Comparison of ENCODE assay signal across 21 mouse cellular contexts in the genomic region with DNA sequence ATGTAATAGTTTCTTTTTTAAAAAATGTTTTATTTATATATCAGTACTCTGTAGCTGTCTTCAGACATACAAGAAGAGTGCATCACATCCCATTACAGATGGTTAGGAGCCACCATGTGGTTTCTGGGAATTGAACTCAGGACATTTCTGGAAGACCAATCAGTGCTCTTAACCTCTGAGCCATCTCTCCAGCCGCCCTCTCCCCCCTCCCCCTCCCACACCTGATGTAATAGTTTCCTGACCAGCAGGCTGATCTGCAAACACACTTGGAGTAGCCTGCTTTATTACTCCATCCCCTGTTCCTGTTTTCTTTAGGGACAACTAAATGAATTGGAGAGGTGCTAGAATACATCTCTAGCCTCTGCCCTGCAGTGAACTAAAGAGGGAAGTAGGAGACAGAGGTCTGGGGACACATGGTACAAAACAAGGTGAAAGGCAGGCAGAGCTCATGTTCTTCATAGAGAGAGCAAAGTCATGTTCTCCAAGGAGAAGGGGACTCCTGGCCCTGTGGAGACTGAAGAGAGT. TPM values are rescaled to one million over a fixed set of nuclear protein-coding genes. Genes with fewer than 3 reads are reported as not detected.
DNase-seq lines count a peak whose midpoint lies in the region; ATAC-seq lines count a peak whose summit lies in the region.
"Had no signal": no experiment of that assay in that cellular context is flagged by ENCODE, and none has a peak within 500 bp of the region (broad histone marks: within the 10 kb centered on the region; RNA-seq: fewer than 3 reads in every experiment).

No protein-coding gene starts in this region.

- peak; percentile 11 for DNase-seq in lung, postnatal 36 days
- no peak for DNase-seq in lung, postnatal 14 days
- peak; percentile 59 for DNase-seq in ES-CJ7 (ENCODE audit: low read depth, low spot score)
- DNase-seq in layer of hippocampus, postnatal 25 days (ENCODE audit: extremely low spot score in 1 of 2, low spot score in 1 of 2), result no peak
- no peak for DNase-seq in embryo, embryonic 10 days (ENCODE audit: low spot score)
- DNase-seq: adrenal gland, postnatal 10 days; B cell, adult 2 months; cerebellum, adult 18-20 months; cerebellum, adult 9-11 months; cerebellum, postnatal 36 days; embryo, embryonic 11 days; gastrocnemius, postnatal 36 days; heart, adult 2 months; heart, postnatal 14 days had no signal

- ATAC-seq in common myeloid progenitor, adult 5-6 weeks (replicated peaks; ENCODE audit: low read depth, poor library complexity, severe bottlenecking), result peak; percentile 48
- peak; percentile 58 for ATAC-seq in neutrophil, adult 5-6 weeks (ENCODE audit: extremely low read depth, insufficient number of reproducible peaks, low FRiP score, poor library complexity, severe bottlenecking)
- no peak for ATAC-seq in cerebellum, adult (ENCODE audit: insufficient number of reproducible peaks, low FRiP score, low TSS enrichment)
- ATAC-seq: CD4-positive, CD25-positive, alpha-beta regulatory T cell, adult 4 months; forebrain, embryonic 14.5 days; Patski had no signal

RNA-seq across cellular contexts. Expression of a gene that starts 2.5 kb away (rescaled TPM):
- total RNA-seq in common myeloid progenitor, adult 5-6 weeks (2017), result 3.0 and 3.2 TPM in 2 replicates
- total RNA-seq in neutrophil, adult 5-6 weeks (2017), result 1.3 and 2.3 TPM in 2 replicates
- total RNA-seq in layer of hippocampus, postnatal 25 days (2021), result under 1 TPM; 0.30 to 0.59 TPM

RNA-seq across cellular contexts. Expression of a gene that starts 20.3 kb away (rescaled TPM):
- not detected in 2 replicates for total RNA-seq in common myeloid progenitor, adult 5-6 weeks (2017)
- not detected in 2 replicates for total RNA-seq in neutrophil, adult 5-6 weeks (2017)
- total RNA-seq in layer of hippocampus, postnatal 25 days (2021), result not detected
- total RNA-seq: adrenal gland, postnatal 10 days; gastrocnemius, adult 8-10 months; gastrocnemius, postnatal 36 days; heart, adult 2 months; heart, postnatal 14 days had no signal

RNA-seq across cellular contexts. Expression of a gene that starts 28.2 kb away (rescaled TPM):
- total RNA-seq in common myeloid progenitor, adult 5-6 weeks (2017), result 23.9 and 26.9 TPM in 2 replicates
- total RNA-seq in neutrophil, adult 5-6 weeks (2017), result 202 and 211 TPM in 2 replicates
- total RNA-seq in layer of hippocampus, postnatal 25 days (2021), result under 1 TPM; 0.69 to 0.96 TPM

RNA-seq across cellular contexts. Expression of a gene that starts 32.9 kb away (rescaled TPM):
- total RNA-seq in common myeloid progenitor, adult 5-6 weeks (2017), result not detected in 2 replicates
- 0.12 TPM in 1 of 2 replicates, not detected in the other for total RNA-seq in neutrophil, adult 5-6 weeks (2017)
- total RNA-seq in layer of hippocampus, postnatal 25 days (2021), result under 1 TPM; 0.10 to 0.23 TPM
- total RNA-seq: adrenal gland, postnatal 10 days; gastrocnemius, adult 8-10 months; gastrocnemius, postnatal 36 days; heart, adult 2 months; heart, postnatal 14 days had no signal

RNA-seq across cellular contexts. Expression of a gene that starts 51.4 kb away (rescaled TPM):
- total RNA-seq in common myeloid progenitor, adult 5-6 weeks (2017), result not detected in 2 replicates
- not detected in 2 replicates for total RNA-seq in neutrophil, adult 5-6 weeks (2017)
- not detected for total RNA-seq in layer of hippocampus, postnatal 25 days (2021)
- total RNA-seq: adrenal gland, postnatal 10 days; gastrocnemius, adult 8-10 months; gastrocnemius, postnatal 36 days; heart, adult 2 months; heart, postnatal 14 days had no signal

Comparison
In these comparisons a context has a peak if more than half of its experiments do, and no peak if none do; other contexts are left out.
1. DNase-seq: peak in lung, postnatal 36 days (single experiment) and ES-CJ7 (single experiment); none in lung, postnatal 14 days (single experiment), layer of hippocampus, postnatal 25 days (0 of 2) and embryo, embryonic 10 days (single experiment).
2. RNA of a gene that starts 28.2 kb away (total RNA-seq): 202 to 211 TPM in neutrophil, adult 5-6 weeks and 23.9 to 26.9 TPM in common myeloid progenitor, adult 5-6 weeks; 0.69 to 0.96 TPM in layer of hippocampus, postnatal 25 days; every median in the first group is over 10 times any median in the second.